Mouse (Mus musculus) thymus, adult 2 months (tissue): Measurements from ENCODE around the gene Pax8.

Experiments used
- CTCF ChIP-seq: fragments of 200-500 bp; IDR thresholded peaks from 2 replicates; pipeline ENCODE4 v1.5.1; 2012; ENCODE audit warnings: mild to moderate bottlenecking, control low read depth, low read length, moderate library complexity, borderline replicate concordance; ENCODE audit not compliant: control insufficient read depth, poor library complexity, insufficient read depth; ENCODE audit errors: extremely low read depth
- POLR2A ChIP-seq: fragments of 200-500 bp; IDR thresholded peaks from 2 replicates; pipeline ENCODE4 v1.6.1; 2012; ENCODE audit warnings: mild to moderate bottlenecking, low read length, control low read depth, moderate library complexity; ENCODE audit not compliant: control insufficient read depth, poor library complexity, insufficient read depth; ENCODE audit errors: extremely low read depth

- TF ChIP-seq POLR2A (no peak), CTCF (no peak)
Observed at GRCm38 (mm10) chr2:24475420-24475819, at the start of gene Pax8.
